Mouse (Mus musculus): ENCODE measurements around the gene Plcxd2. TPM values are rescaled to one million over a fixed set of nuclear protein-coding genes. Genes with fewer than 3 reads are reported as not detected.

Gene Plcxd2
- polyA plus RNA-seq, 1 experiment = 11.4 TPM

GRCm38 (mm10) chr16:45956390-45956950, 53.5 kb downstream of the Plcxd2 start:
- TF ChIP-seq POLR2A (IDR thresholded peaks at IDR 0.05; ENCODE audit: borderline replicate concordance, extremely low read depth, insufficient read depth, insufficient read length, poor library complexity, severe bottlenecking) (no peak), CTCF (IDR thresholded peaks at IDR 0.05; ENCODE audit: borderline replicate concordance, extremely low read depth, insufficient read depth, insufficient read length) (no peak)
- no peak for DNase-seq (ENCODE audit: low read depth)

DNA sequence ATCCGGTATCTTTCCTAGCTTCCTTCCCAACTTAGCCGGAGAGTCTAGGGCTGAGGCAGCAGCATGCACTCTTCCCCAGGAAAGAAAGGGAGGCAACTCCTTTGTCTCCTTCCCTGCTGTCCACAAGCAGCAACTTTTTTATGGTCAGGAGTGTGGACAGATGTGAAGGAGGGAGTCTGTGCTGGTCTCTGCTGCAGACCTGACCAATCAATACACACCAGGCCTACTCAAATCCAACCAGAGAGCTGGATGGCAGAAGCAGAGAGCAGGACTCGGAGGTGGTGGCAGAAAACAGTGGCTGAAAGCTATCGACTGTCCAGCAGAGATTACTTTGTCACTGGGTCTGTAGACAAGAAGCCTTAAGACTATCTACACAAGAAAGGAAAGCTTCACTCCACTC, 56.6 kb downstream of the Plcxd2 start, which contains the start of gene Phldb2:
TSS of gene Phldb2 (minus strand) at position 205 of the 400 bp plus-strand sequence.
- DNase-seq (ENCODE audit: low read depth) = no peak
- TF ChIP-seq CTCF (IDR thresholded peaks at IDR 0.05; ENCODE audit: borderline replicate concordance, extremely low read depth, insufficient read depth, insufficient read length) = no peak
- no peak for TF ChIP-seq POLR2A (IDR thresholded peaks at IDR 0.05; ENCODE audit: borderline replicate concordance, extremely low read depth, insufficient read depth, insufficient read length, poor library complexity, severe bottlenecking)

- DNase-seq (ENCODE audit: low read depth) = no peak
- TF ChIP-seq CTCF (IDR thresholded peaks at IDR 0.05; ENCODE audit: borderline replicate concordance, extremely low read depth, insufficient read depth, insufficient read length) (no peak), POLR2A (IDR thresholded peaks at IDR 0.05; ENCODE audit: borderline replicate concordance, extremely low read depth, insufficient read depth, insufficient read length, poor library complexity, severe bottlenecking) (no peak)
Measured at GRCm38 (mm10) chr16:45952501-45952900, 57.5 kb downstream of the Plcxd2 start.

- no peak for DNase-seq (ENCODE audit: low read depth)
- TF ChIP-seq CTCF (IDR thresholded peaks at IDR 0.05; ENCODE audit: borderline replicate concordance, extremely low read depth, insufficient read depth, insufficient read length) (no peak), POLR2A (IDR thresholded peaks at IDR 0.05; ENCODE audit: borderline replicate concordance, extremely low read depth, insufficient read depth, insufficient read length, poor library complexity, severe bottlenecking) (no peak)
Measured at GRCm38 (mm10) chr16:45952035-45952434, 58.0 kb downstream of the Plcxd2 start.

- TF ChIP-seq POLR2A (IDR thresholded peaks at IDR 0.05; ENCODE audit: borderline replicate concordance, extremely low read depth, insufficient read depth, insufficient read length, poor library complexity, severe bottlenecking) = no peak
- TF ChIP-seq CTCF (IDR thresholded peaks at IDR 0.05; ENCODE audit: borderline replicate concordance, extremely low read depth, insufficient read depth, insufficient read length) = no peak
- no peak for DNase-seq (ENCODE audit: low read depth)
Measured at GRCm38 (mm10) chr16:45946335-45946734, 63.7 kb downstream of the Plcxd2 start.

- TF ChIP-seq POLR2A (IDR thresholded peaks at IDR 0.05; ENCODE audit: borderline replicate concordance, extremely low read depth, insufficient read depth, insufficient read length, poor library complexity, severe bottlenecking) (no peak), CTCF (IDR thresholded peaks at IDR 0.05; ENCODE audit: borderline replicate concordance, extremely low read depth, insufficient read depth, insufficient read length) (no peak)
- DNase-seq (ENCODE audit: low read depth) = no peak
Measured at GRCm38 (mm10) chr16:45945649-45946048, 64.4 kb downstream of the Plcxd2 start.

DNA sequence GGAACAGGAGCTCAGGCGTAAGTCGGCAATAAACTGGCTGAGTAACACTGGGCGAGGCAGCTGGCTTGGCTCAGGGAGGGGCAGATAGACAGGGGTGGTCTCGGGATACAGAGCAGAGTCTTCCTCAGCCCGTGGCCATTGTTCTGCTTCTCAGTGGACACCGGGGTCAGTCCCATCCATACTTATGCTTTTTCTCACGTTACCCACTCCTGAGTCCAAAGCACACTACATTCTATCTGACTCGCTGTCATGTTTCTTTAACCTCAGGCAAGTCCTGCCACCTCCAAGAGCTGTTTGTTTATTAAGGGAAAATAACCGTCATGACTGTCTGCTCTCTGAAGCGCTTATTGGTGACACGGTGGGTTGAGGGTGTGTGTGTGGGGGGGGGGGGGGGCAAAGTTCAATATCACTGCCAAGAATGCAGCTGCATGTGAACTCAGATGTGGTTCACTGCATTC, 64.8 kb downstream of the Plcxd2 start:
- DNase-seq (ENCODE audit: low read depth) = no peak
- TF ChIP-seq POLR2A (IDR thresholded peaks at IDR 0.05; ENCODE audit: borderline replicate concordance, extremely low read depth, insufficient read depth, insufficient read length, poor library complexity, severe bottlenecking) (no peak), CTCF (IDR thresholded peaks at IDR 0.05; ENCODE audit: borderline replicate concordance, extremely low read depth, insufficient read depth, insufficient read length) (no peak)

- TF ChIP-seq POLR2A (IDR thresholded peaks at IDR 0.05; ENCODE audit: borderline replicate concordance, extremely low read depth, insufficient read depth, insufficient read length, poor library complexity, severe bottlenecking) (no peak), CTCF (IDR thresholded peaks at IDR 0.05; ENCODE audit: borderline replicate concordance, extremely low read depth, insufficient read depth, insufficient read length) (no peak)
- no peak for DNase-seq (ENCODE audit: low read depth)
Measured at GRCm38 (mm10) chr16:45942169-45942891, 67.7 kb downstream of the Plcxd2 start.

GRCm38 (mm10) chr16:45940701-45941100, 69.3 kb downstream of the Plcxd2 start:
- DNase-seq (ENCODE audit: low read depth) = no peak
- TF ChIP-seq POLR2A (IDR thresholded peaks at IDR 0.05; ENCODE audit: borderline replicate concordance, extremely low read depth, insufficient read depth, insufficient read length, poor library complexity, severe bottlenecking) = no peak
- no peak for TF ChIP-seq CTCF (IDR thresholded peaks at IDR 0.05; ENCODE audit: borderline replicate concordance, extremely low read depth, insufficient read depth, insufficient read length)

GRCm38 (mm10) chr16:45939436-45939835, 70.6 kb downstream of the Plcxd2 start:
- no peak for TF ChIP-seq POLR2A (IDR thresholded peaks at IDR 0.05; ENCODE audit: borderline replicate concordance, extremely low read depth, insufficient read depth, insufficient read length, poor library complexity, severe bottlenecking)
- TF ChIP-seq CTCF (IDR thresholded peaks at IDR 0.05; ENCODE audit: borderline replicate concordance, extremely low read depth, insufficient read depth, insufficient read length) = peak; percentile 18; the same call in 1 of the 2 replicates
- DNase-seq (ENCODE audit: low read depth) = no peak

DNA sequence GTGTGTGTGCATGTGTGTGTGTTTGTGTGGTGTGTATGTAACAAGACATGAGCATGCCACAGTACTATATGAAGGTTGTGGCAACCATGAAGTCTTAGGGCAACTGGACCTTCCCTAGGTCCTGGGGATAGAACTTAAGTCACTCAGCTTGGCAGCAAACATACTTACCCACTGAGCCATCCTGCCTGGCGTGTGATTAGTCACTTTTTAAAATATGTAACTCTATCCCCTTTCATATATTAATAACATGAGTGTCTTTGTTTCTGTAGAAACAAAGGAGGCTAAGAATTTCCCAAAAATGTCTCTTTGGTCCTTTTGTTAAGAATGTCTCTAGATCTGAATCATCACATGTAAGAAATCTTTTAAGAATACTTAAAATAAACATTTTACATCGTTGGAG, 72.6 kb downstream of the Plcxd2 start:
- TF ChIP-seq POLR2A (IDR thresholded peaks at IDR 0.05; ENCODE audit: borderline replicate concordance, extremely low read depth, insufficient read depth, insufficient read length, poor library complexity, severe bottlenecking) = no peak
- TF ChIP-seq CTCF (IDR thresholded peaks at IDR 0.05; ENCODE audit: borderline replicate concordance, extremely low read depth, insufficient read depth, insufficient read length) = no peak
- no peak for DNase-seq (ENCODE audit: low read depth)

- no peak for TF ChIP-seq POLR2A (IDR thresholded peaks at IDR 0.05; ENCODE audit: borderline replicate concordance, extremely low read depth, insufficient read depth, insufficient read length, poor library complexity, severe bottlenecking)
- DNase-seq (ENCODE audit: low read depth) = peak; percentile 76
Measured at GRCm38 (mm10) chr16:45936521-45936920, 73.5 kb downstream of the Plcxd2 start.

Data from brain, embryonic 14.5 days (tissue).